Mouse (Mus musculus) midbrain, embryonic 14.5 days (tissue): ENCODE measurements at regions not wholly inside any gene's neighbourhood (a gene's known extent, or its start where the extent isn't known, plus 50 kb on each side); places are given as distances from the start of the nearest gene placed in this dataset.

Experiments used
- ATAC-seq: fragments of 200-750 bp; cut with Nextera tagmentation; 2 replicates; pipeline ENCODE4 v1.8.0; 2017; ENCODE audit warnings: moderate number of reproducible peaks, moderate library complexity; ENCODE audit not compliant: low FRiP score, low TSS enrichment
- DNase-seq: peaks from one replicate; pipeline ENCODE4 v3.0.0-alpha.2; 2015
- H3K27ac ChIP-seq: fragments of 300-500 bp; sonication (generic); replicated peaks from 2 replicates; pipeline ENCODE4 v1.5.1; 2014; ENCODE audit warnings: mild to moderate bottlenecking, low read depth, low read length, moderate library complexity
- H3K27me3 ChIP-seq: fragments of 300-500 bp; sonication (generic); 2 replicates; pipeline ENCODE4 v1.6.1; 2014; ENCODE audit warnings: low read length, control low read depth, mixed read lengths; ENCODE audit not compliant: control insufficient read depth, insufficient read depth
- H3K36me3 ChIP-seq: fragments of 300-500 bp; sonication (generic); 2 replicates; pipeline ENCODE4 v1.6.1; 2014; ENCODE audit warnings: low read length, control low read depth; ENCODE audit not compliant: control insufficient read depth, insufficient read depth
- H3K4me1 ChIP-seq: fragments of 300-500 bp; sonication (generic); 2 replicates; pipeline ENCODE4 v1.6.1; 2014; ENCODE audit warnings: mild to moderate bottlenecking, antibody characterized with exemption, low read length, control low read depth; ENCODE audit not compliant: control insufficient read depth, insufficient read depth
- H3K4me2 ChIP-seq: fragments of 300-500 bp; sonication (generic); 2 replicates; pipeline ENCODE4 v1.6.1; 2014; ENCODE audit warnings: mild to moderate bottlenecking, low read length, moderate library complexity
- H3K4me3 ChIP-seq: fragments of 300-500 bp; sonication (generic); replicated peaks from 2 replicates; pipeline ENCODE4 v1.5.1; 2014; ENCODE audit warnings: low read depth, low read length
- H3K9ac ChIP-seq: fragments of 300-500 bp; sonication (generic); replicated peaks from 2 replicates; pipeline ENCODE4 v1.6.1; 2014; ENCODE audit warnings: mild to moderate bottlenecking, low read length, moderate library complexity
- H3K9me3 ChIP-seq: fragments of 300-500 bp; sonication (generic); 2 replicates; pipeline ENCODE4 v1.6.1; 2016; ENCODE audit warnings: low read length, control low read depth, mixed read lengths; ENCODE audit not compliant: control insufficient read depth
- WGBS: fragments of 180-500 bp; shearing (Covaris S2); extraction: QIAGEN DNeasy Blood & Tissue Kit; methylation state at CpG from one replicate; pipeline ENCODE4 v1.1.7; 2014; 5-methylcytosine and 5-hydroxymethylcytosine counted together

DNA sequence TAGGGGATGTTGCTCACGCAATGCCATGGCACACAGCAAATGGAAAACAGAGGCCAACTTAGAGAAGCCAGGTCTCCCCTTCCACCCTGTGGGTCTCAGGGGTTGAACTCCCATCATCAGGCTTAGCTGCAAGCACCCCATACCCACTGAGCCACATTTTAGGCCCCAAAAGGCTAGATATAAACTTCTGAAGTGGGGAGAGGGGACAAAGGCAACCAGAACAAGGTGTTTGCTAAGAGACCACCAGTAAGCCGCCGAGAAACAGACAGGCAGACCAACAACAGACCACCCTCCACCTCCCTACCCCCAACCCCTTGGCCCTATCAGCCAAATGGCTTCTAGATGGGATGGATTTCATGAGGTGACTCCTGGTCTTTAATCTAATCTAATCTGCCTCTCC lies 72.9 kb upstream of the Tbx3 start:
- 93% methylated on average over 3 of the region's 3 CpGs for WGBS

GRCm38 (mm10) chr5:119598166-119598565 lies 72.3 kb upstream of the Tbx3 start:
- H3K27ac ChIP-seq: no peak overlapping the region
- H3K9ac ChIP-seq: no peak overlapping the region
- H3K9me3 ChIP-seq: no peaks in the 10 kb centered on the region
- 83% methylated on average over 10 of the region's 10 CpGs for WGBS
- H3K4me1 ChIP-seq: no peaks in the 10 kb centered on the region
- no peak overlapping the region for H3K4me2 ChIP-seq
- H3K4me3 ChIP-seq: no peak overlapping the region
- H3K27me3 ChIP-seq: no peaks in the 10 kb centered on the region
- no peaks in the 10 kb centered on the region for H3K36me3 ChIP-seq
- ATAC-seq: no peak
- DNase-seq: no peak

More for the DNA sequence above, 72.9 kb upstream of the Tbx3 start:
- H3K36me3 ChIP-seq: no peaks in the 10 kb centered on the region
- ATAC-seq (no peak), DNase-seq (no peak)
- no peak overlapping the region for H3K9ac ChIP-seq
- no peak overlapping the region for H3K4me3 ChIP-seq
- H3K27ac ChIP-seq: no peak overlapping the region
- H3K9me3 ChIP-seq: no peaks in the 10 kb centered on the region
- H3K4me2 ChIP-seq: no peak overlapping the region
- no peaks in the 10 kb centered on the region for H3K27me3 ChIP-seq
- no peaks in the 10 kb centered on the region for H3K4me1 ChIP-seq

DNA sequence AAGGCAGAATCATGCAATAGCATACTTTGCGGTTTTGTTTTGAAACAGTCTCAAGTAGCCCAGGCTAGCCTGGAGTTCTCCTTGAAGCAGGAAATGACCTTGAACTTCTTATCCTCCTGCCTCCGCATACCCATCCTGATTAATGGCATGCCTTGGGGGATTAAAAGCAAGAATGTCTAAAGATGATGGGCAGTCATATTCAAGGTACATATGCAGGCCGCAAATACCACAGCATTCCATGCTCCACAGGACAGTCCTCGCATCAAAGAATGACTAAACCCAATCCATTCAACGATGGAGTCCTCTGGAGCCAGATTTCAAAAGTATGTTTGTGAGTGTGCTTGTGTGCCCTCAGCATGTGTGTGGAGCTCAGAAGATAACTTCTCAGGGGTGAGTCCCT lies 69.1 kb upstream of the Tbx3 start:
- ATAC-seq (no peak), DNase-seq (no peak)
- H3K36me3 ChIP-seq: no peaks in the 10 kb centered on the region
- H3K27ac ChIP-seq: no peak overlapping the region
- H3K27me3 ChIP-seq: no peaks in the 10 kb centered on the region
- no peak overlapping the region for H3K9ac ChIP-seq
- no peaks in the 10 kb centered on the region for H3K4me1 ChIP-seq
- H3K4me2 ChIP-seq: no peak overlapping the region
- 91% methylated on average over 5 of the region's 5 CpGs for WGBS
- H3K4me3 ChIP-seq: no peak overlapping the region
- no peaks in the 10 kb centered on the region for H3K9me3 ChIP-seq

- Histone ChIP-seq H3K4me2 (no peak overlapping the region), H3K4me1 (no peaks in the 10 kb centered on the region), H3K27ac (no peak overlapping the region), H3K4me3 (no peak overlapping the region), H3K9me3 (no peaks in the 10 kb centered on the region), H3K27me3 (no peaks in the 10 kb centered on the region), H3K36me3 (no peaks in the 10 kb centered on the region), H3K9ac (no peak overlapping the region)
- WGBS: 92% methylated on average over 16 of the region's 16 CpGs
- DNase-seq (no peak), ATAC-seq (no peak)
Observed at GRCm38 (mm10) chr5:119602001-119602400, 68.5 kb upstream of the Tbx3 start.

DNA sequence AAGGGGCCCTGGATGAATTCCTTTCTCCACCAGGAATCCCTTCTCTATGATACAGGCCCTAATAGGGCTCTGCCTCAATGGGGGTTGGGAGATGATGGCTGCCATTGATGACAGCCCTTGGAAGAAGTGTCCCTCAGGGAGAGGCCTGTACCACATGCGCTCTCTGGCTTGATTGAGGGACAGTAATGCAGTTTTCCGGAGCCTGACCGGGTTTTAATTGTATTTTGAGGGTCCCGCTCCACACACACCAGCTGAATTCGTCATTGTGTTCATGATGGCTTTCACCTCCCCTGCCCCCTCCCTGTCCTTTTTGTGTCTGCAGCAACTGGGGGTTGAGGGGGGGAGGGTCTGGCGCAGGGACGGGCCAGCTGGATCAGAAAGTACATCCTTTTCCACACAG lies 65.0 kb upstream of the Tbx3 start:
- Histone ChIP-seq H3K9me3 (no peaks in the 10 kb centered on the region), H3K27ac (no peak overlapping the region), H3K4me3 (no peak overlapping the region), H3K4me1 (no peaks in the 10 kb centered on the region), H3K36me3 (no peaks in the 10 kb centered on the region), H3K9ac (no peak overlapping the region), H3K27me3 (no peaks in the 10 kb centered on the region), H3K4me2 (no peak overlapping the region)
- WGBS: 53% methylated on average over 7 of the region's 7 CpGs
- ATAC-seq: no peak
- DNase-seq: no peak

GRCm38 (mm10) chr5:119613413-119613812 lies 57.1 kb upstream of the Tbx3 start:
- Histone ChIP-seq H3K4me3 (no peak overlapping the region), H3K27ac (no peak overlapping the region), H3K27me3 (0 out of 2 replicates have a peak, but pooled peaks cover 4% of the 10 kb centered on the region), H3K4me1 (no peaks in the 10 kb centered on the region), H3K9me3 (no peaks in the 10 kb centered on the region), H3K4me2 (no peak overlapping the region), H3K9ac (no peak overlapping the region), H3K36me3 (no peaks in the 10 kb centered on the region)
- ATAC-seq: peak; percentile 40; the same call in 1 of the 2 replicates
- 2% methylated on average over 6 of the region's 6 CpGs for WGBS
- DNase-seq: peak; percentile 69

DNA sequence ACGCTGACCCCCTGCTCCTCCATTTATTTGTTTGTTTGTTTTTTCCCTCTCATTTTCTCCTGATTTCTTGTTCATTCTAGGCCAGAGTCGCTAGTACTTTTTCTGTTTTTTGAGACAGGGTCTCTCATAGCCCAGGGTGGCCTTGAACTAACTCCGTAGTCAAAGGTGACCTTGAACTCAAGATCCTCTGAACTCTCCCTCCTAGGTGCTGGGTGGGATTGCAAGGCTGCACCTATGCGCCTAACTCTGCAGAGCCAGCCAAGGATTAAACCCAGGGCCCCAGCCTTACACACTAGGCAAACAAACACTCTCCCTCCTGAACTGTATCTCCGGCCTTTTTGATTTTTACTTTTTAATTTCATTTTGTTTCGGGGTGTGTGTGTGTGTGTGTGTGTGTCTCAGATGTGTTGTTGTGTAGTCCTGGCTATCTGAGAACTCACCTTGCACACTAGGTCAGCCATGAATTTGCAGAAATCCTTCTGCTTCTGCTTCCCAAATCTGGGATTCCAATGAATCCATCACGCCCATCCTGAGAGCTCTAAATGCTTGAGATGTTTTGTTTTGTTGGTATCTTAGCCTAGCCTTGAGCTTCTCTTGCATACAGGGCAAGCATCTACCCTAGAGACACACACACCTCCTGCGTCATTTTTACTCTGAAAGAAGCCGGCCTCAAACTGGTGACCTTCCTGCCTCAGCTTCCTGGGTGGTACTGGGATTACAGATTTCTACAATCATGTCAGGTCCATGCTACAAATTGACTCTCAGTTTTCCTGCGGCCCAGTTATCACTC lies 56.3 kb upstream of the Tbx3 start:
- Histone ChIP-seq H3K4me1 (no peaks in the 10 kb centered on the region), H3K36me3 (no peaks in the 10 kb centered on the region), H3K9ac (no peak overlapping the region), H3K27ac (no peak overlapping the region), H3K27me3 (0 out of 2 replicates have a peak, but pooled peaks cover 4% of the 10 kb centered on the region), H3K9me3 (no peaks in the 10 kb centered on the region), H3K4me3 (no peak overlapping the region), H3K4me2 (no peak overlapping the region)
- ATAC-seq: no peak
- WGBS: 84% methylated on average over 10 of the region's 10 CpGs
- no peak for DNase-seq

GRCm38 (mm10) chr5:119615681-119616080 lies 54.8 kb upstream of the Tbx3 start:
- no peak overlapping the region for H3K27ac ChIP-seq
- no peak overlapping the region for H3K9ac ChIP-seq
- H3K4me2 ChIP-seq: no peak overlapping the region
- no peak for DNase-seq
- ATAC-seq: no peak
- H3K4me3 ChIP-seq: no peak overlapping the region
- no peaks in the 10 kb centered on the region for H3K36me3 ChIP-seq
- H3K4me1 ChIP-seq: no peaks in the 10 kb centered on the region
- no peaks in the 10 kb centered on the region for H3K9me3 ChIP-seq
- 61% methylated on average over 5 of the region's 5 CpGs for WGBS
- H3K27me3 ChIP-seq: 0 out of 2 replicates have a peak, but pooled peaks cover 4% of the 10 kb centered on the region

DNA sequence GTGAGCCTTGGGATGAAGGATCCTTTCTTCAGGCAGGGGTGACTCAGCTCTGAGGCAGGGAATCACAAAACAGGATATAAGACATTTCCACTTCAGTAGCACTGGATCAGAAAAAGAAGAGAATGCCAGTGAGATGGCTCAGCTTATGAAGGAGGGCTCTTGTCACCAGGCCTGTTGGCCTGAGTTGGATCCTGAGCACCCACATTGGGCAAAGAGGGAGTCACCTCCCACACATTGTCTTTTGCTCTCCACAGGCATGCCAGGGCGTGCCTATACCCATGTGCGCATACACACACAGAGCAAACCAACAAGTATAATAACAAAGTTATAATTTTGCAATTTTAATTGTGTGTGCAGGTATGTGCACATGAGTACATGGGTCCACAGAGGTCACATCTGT lies 52.6 kb upstream of the Tbx3 start:
- Histone ChIP-seq H3K4me3 (no peak overlapping the region), H3K27me3 (0 out of 2 replicates have a peak, but pooled peaks cover 4% of the 10 kb centered on the region), H3K27ac (no peak overlapping the region), H3K9ac (no peak overlapping the region), H3K36me3 (no peaks in the 10 kb centered on the region), H3K4me2 (no peak overlapping the region), H3K4me1 (no peaks in the 10 kb centered on the region), H3K9me3 (no peaks in the 10 kb centered on the region)
- ATAC-seq (no peak), DNase-seq (no peak)
- 95% methylated on average over 2 of the region's 2 CpGs for WGBS
